Mouse (Mus musculus): ENCODE measurements around the gene Hivep1.

DNA sequence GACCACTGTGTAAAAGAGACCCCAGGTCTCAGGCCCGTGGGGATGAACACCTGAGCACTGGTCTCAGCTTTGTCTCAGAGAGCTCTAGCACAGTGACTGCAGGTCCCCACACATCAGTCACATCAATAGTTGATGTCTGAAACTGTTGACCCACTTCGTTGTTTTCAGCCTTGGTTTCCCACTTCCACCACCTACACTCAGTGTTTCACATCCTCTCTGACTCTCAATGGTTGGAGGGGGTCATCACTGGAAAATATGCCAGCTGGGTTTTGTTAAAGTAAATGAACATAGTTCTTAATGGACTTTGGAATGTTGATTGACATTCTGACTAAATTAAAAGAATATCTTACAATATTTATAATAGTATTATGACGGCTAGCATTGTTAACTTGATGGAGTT lies 58.6 kb downstream of the Hivep1 start:
- no peak for TF ChIP-seq TAL1 (IDR thresholded peaks at IDR 0.05; ENCODE audit: low read length)
- TF ChIP-seq GATA1 (IDR thresholded peaks at IDR 0.05; ENCODE audit: low read length) = no peak

Measured in erythroblast, embryonic 14.5 days (primary cell).